Mouse (Mus musculus) liver, embryonic 12.5 days (tissue): ENCODE data around the gene Pigs. TPM values are rescaled to one million over a fixed set of nuclear protein-coding genes. Genes with fewer than 3 reads are reported as not detected.
A peak's percentile ranks its signal among the peaks of the same experiment; 100 is the strongest.

Experiments used
- ATAC-seq: fragments of 200-750 bp; cut with Nextera tagmentation; 2 replicates; pipeline ENCODE4 v1.8.0; 2017; ENCODE audit warnings: moderate number of reproducible peaks, mild to moderate bottlenecking, moderate library complexity
- H3K27ac ChIP-seq: fragments of 300-500 bp; sonication (generic); 2 replicates; pipeline ENCODE4 v1.5.1; 2016; ENCODE audit warnings: mild to moderate bottlenecking
- H3K27me3 ChIP-seq: fragments of 300-500 bp; sonication (generic); replicated peaks from 2 replicates; pipeline ENCODE4 v1.6.1; 2016; ENCODE audit warnings: mild to moderate bottlenecking, moderate library complexity
- H3K36me3 ChIP-seq: fragments of 300-500 bp; sonication (generic); 2 replicates; pipeline ENCODE4 v1.6.1; 2016; ENCODE audit warnings: mild to moderate bottlenecking, moderate library complexity
- H3K4me1 ChIP-seq: fragments of 300-500 bp; sonication (generic); 2 replicates; pipeline ENCODE4 v1.6.1; 2016
- H3K4me2 ChIP-seq: fragments of 300-500 bp; sonication (generic); 2 replicates; pipeline ENCODE4 v1.6.1; 2016; ENCODE audit warnings: mild to moderate bottlenecking, moderate library complexity
- H3K4me3 ChIP-seq: fragments of 300-500 bp; sonication (generic); 2 replicates; pipeline ENCODE4 v1.5.1; 2016; ENCODE audit warnings: mild to moderate bottlenecking, moderate library complexity
- H3K9ac ChIP-seq: fragments of 300-500 bp; sonication (generic); 2 replicates; pipeline ENCODE4 v1.6.1; 2016; ENCODE audit warnings: mild to moderate bottlenecking, moderate library complexity
- H3K9me3 ChIP-seq: fragments of 300-500 bp; sonication (generic); replicated peaks from 2 replicates; pipeline ENCODE4 v1.6.1; 2016; ENCODE audit warnings: mild to moderate bottlenecking, moderate library complexity
- WGBS: fragments of 180-500 bp; shearing (Covaris S2); methylation state at CpG from one replicate; pipeline ENCODE4 v1.1.7; 2016; ENCODE audit not compliant: insufficient replicate concordance; 5-methylcytosine and 5-hydroxymethylcytosine counted together
- polyA plus RNA-seq: library from polyadenylated mRNA; unstranded; fragments of >200 nt; fragmentation: Nextera tagmentation; extraction: Ambion mirVana; gene quantifications from 2 replicates; pipeline ENCODE4 v1.2.1, GENCODE M21; 2016

Gene Pigs
- polyA plus RNA-seq, 1 experiment from 2014 or later = 42.6 TPM

DNA sequence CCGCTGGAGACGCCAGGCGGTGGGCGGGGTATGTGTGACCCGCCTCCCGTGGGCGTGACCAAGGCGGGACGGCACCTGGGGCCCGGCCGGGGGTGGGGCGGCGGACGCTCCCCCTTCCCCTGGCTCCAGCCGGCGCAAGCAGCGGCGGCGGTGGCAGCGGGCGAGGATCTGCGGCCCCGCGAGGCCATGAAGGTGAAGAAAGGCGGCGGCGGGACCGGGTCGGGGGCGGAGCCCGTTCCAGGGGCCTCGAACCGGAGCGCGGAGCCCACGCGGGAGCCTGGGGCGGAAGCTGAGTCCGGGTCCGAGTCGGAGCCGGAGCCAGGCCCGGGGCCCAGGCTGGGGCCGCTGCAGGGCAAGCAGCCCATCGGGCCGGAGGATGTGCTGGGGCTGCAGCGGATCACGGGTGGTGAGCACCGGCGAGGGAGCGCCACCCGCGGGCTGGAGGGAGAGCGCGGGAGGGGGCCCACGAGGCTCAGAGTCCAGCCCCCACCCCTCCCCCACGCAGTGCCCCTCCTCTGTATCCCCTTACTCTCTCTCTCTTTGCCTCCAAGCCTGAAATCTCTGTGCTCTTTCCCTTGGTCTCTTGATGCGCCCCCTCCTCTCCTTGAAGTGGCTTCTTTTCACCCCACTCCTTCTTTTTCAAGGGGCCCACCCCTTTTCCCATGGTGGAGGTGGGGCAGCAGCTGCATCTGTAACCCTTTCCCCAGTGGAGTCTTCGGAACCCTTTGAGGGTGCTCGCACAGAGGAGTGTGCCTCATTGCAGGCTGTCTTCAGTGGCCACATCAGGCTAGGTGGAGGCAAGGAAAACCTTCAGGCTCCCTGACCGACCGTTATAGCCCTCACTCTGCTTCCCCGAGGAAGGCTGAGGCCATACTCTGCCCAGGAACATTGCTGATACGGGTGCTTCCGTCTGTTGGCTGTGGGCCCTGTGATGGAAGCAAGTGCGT lies 15.4 kb downstream of the Pigs start, which contains the start of gene Unc119:
Gene Unc119 (plus strand): TSS at position 102 of the 947 bp plus-strand sequence.
- peak within 1 kb of the TSS; percentile 98 for H3K4me2 ChIP-seq
- H3K9me3 ChIP-seq = no peaks in the 10 kb centered on the region
- WGBS = under 1% methylated on average over 65 of the region's 66 CpGs
- peaks cover 55% of the 10 kb centered on the region for H3K4me1 ChIP-seq
- H3K36me3 ChIP-seq = peaks cover 44% of the 10 kb centered on the region
- ATAC-seq = peak; percentile 67
- H3K27ac ChIP-seq = peak within 1 kb of the TSS; percentile 95
- H3K4me3 ChIP-seq = peak within 1 kb of the TSS; percentile 69
- H3K27me3 ChIP-seq = no peaks in the 10 kb centered on the region
- H3K9ac ChIP-seq = peak within 1 kb of the TSS; percentile 86

DNA sequence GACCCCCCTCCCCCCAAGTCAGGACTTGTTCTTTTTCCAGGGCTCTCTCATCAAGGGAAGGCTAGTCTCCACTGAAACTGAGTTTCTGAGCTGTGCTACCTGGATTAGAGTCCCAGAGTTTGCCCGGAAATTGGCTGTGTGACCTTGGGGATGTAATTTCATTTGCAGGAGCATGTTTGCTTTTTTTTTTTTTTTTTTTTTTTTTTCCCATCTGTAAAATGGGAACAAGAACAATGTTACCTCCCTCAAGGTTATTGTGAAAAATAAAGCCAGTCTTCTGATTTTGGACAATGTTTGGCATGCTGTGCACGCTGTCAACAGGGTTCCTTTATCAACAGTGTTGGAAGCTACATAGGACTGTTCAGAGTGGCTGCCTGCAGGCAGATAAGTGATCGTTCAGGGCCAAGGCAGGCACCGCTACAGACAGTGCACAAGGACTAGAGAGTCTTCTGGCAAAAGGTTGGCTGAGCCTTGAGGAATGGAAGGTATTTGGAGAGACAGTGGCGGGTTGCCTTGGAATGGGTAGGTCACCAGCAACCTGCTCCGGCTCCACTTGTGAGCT lies 16.2 kb downstream of the Pigs start:
- Histone ChIP-seq H3K9ac (peak overlapping the region; percentile 86), H3K4me1 (peaks cover 57% of the 10 kb centered on the region), H3K4me2 (peak overlapping the region; percentile 98), H3K27me3 (no peaks in the 10 kb centered on the region), H3K36me3 (peaks cover 41% of the 10 kb centered on the region), H3K27ac (peak overlapping the region; percentile 95), H3K4me3 (peak overlapping the region; percentile 69), H3K9me3 (no peaks in the 10 kb centered on the region)
- peak; percentile 90 for ATAC-seq
- WGBS = 29% methylated on average over 6 of the region's 6 CpGs

DNA sequence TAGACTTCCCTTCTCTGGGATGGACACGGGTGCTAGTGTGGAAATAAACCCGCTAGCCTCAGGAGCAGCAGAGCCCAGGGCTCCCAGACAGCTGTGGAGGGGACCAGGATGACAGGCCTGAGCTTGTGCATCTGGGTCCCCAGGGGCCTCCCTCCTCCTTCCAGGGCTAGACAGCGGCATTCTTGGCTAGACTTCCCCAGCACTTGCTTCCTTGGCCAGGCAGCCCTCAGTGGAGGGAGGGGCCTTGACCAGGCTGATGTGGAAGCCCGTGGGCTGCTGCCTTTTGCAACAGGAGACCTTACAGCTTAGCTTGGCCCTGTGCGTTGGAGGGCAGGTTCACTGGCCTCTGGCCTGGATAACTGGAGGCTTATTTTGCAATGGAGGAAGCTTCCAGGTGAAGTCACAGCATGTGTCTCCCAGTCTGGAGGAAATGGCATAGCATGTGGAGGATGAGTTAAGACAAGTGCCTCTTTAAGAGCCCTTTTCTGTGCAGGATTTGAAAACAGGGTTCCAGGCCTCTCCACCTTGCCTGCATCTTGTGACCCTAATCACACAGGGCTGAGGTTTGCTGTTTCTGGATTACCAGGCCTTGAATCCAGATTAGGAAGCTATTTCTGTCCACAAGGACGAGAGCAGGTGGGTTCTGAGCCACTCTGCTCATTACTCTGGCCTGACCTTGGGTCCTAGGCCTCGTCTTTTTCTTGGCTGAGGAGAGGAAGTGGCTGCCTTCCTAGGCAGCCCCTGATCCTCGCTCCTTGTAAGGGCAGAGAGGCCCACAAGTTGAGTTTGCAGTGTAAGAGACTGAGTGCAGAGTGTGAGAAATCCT lies 16.9 kb downstream of the Pigs start:
- Histone ChIP-seq H3K27ac (peak overlapping the region; percentile 95), H3K27me3 (no peaks in the 10 kb centered on the region), H3K9me3 (no peaks in the 10 kb centered on the region), H3K4me1 (peaks cover 64% of the 10 kb centered on the region), H3K9ac (peak overlapping the region; percentile 86), H3K4me3 (peak overlapping the region; percentile 69), H3K4me2 (peak overlapping the region; percentile 98), H3K36me3 (peaks cover 34% of the 10 kb centered on the region)
- ATAC-seq = peak; percentile 40; the same call in 1 of the 2 replicates
- 19% methylated on average over 8 of the region's 8 CpGs for WGBS

DNA sequence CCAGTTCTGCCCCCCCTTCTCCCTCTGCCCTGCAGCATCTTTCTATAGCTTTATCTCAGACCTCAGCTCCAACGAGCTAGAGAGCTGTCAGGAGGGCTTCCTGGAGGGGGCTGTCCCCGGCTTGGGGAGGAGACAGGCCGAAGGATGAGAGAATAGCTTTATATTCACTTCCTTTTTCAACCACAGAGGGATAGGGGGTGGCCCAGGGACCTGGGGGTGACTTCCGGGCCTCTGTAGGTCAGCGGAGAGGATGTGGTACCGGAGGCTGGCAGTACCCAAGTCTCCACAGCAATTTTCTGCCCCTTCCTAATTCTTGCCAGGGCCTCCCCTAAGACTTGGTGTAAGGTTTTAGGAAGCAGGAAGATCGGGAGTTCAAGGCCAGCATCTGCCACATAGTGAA lies 17.6 kb downstream of the Pigs start:
- 17% methylated on average over 7 of the region's 7 CpGs for WGBS
- H3K4me1 ChIP-seq = peaks cover 69% of the 10 kb centered on the region
- H3K27ac ChIP-seq = peak overlapping the region; percentile 95
- H3K27me3 ChIP-seq = no peaks in the 10 kb centered on the region
- ATAC-seq = no peak
- H3K4me2 ChIP-seq = peak overlapping the region; percentile 98
- H3K9me3 ChIP-seq = no peaks in the 10 kb centered on the region
- H3K4me3 ChIP-seq = peak overlapping the region; percentile 69; the same call in 1 of the 2 replicates
- peaks cover 28% of the 10 kb centered on the region for H3K36me3 ChIP-seq
- H3K9ac ChIP-seq = peak overlapping the region; percentile 86

DNA sequence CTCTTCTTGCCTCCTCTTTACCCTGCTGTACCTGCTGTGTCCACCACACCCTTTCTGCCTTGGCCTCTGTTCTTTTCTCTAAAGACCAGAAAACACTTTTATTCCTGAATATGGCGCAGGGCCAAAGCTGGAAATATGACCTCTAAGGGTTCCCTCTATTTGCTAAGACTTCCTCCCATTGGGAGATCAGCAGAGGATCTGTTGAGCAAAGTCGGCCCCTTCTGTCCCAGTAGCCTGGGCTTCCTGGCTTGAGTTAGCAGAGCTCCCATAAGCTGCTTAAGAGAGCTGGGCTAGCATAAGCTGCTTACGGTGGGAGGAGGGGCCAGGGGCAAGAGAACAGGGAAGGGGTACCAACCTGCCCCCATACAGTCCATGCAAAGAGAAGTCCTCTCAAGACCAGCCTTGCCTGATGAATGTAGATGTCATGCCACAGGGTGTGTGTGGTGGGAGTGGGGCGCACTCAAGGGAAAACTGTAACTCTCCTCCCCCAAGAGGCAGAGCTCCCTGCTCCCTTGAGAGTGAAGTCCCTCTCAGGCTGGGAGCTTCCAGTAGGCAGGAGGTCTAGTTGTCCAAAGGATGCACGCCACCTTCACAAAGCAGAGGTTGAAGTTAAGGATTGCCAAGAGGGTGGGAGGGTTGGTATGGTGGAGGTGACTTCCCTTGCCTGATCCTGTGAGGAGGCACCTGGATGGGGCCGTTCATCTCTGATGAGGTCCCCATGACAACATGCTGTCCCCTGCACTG lies 18.3 kb downstream of the Pigs start:
- peaks cover 21% of the 10 kb centered on the region for H3K36me3 ChIP-seq
- no peak for ATAC-seq
- peak overlapping the region; percentile 14; the same call in 1 of the 2 replicates for H3K4me3 ChIP-seq
- peak overlapping the region; percentile 41; the same call in 1 of the 2 replicates for H3K9ac ChIP-seq
- H3K4me2 ChIP-seq = peak overlapping the region; percentile 98
- no peaks in the 10 kb centered on the region for H3K27me3 ChIP-seq
- no peaks in the 10 kb centered on the region for H3K9me3 ChIP-seq
- H3K27ac ChIP-seq = peak overlapping the region; percentile 95
- peaks cover 69% of the 10 kb centered on the region for H3K4me1 ChIP-seq
- 69% methylated on average over 6 of the region's 6 CpGs for WGBS

DNA sequence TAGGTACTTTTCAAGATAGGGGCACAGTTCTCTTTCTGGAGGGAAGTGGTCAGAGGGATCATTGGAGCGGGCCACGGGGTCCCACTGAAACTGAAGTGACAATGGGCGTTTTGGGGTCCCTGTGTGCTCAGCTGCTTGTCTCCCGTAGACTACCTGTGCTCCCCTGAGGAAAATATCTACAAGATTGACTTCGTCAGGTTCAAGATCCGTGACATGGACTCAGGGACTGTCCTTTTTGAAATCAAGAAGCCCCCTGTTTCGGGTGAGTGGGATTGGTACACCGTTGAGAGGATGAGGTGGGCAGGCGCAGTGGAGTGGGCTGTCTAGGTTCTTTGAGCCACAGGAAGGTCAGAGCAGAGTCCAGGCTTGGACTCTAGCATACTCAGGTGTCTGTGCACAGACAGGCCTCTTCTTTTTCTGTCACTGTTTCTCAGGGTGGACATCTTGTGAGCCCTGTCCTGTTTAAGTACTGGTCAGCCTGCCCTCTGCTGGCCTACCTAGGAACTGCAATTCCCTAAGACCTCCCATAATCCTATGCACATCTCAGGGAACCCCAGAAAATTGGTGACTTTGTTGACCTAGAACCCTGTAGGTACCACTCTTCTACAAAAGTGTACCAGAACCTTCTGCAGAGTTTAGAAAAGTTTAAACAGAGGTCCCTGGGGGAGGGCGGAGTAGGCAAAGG lies 19.0 kb downstream of the Pigs start:
- Histone ChIP-seq H3K4me3 (no peak overlapping the region), H3K27ac (0 out of 2 replicates have a peak overlapping the region, but pooled peaks have one; percentile 95), H3K4me1 (peaks cover 69% of the 10 kb centered on the region), H3K9me3 (no peaks in the 10 kb centered on the region), H3K9ac (no peak overlapping the region), H3K4me2 (0 out of 2 replicates have a peak overlapping the region, but pooled peaks have one; percentile 98), H3K36me3 (peaks cover 18% of the 10 kb centered on the region), H3K27me3 (no peaks in the 10 kb centered on the region)
- WGBS = 84% methylated on average over 10 of the region's 10 CpGs
- no peak for ATAC-seq

DNA sequence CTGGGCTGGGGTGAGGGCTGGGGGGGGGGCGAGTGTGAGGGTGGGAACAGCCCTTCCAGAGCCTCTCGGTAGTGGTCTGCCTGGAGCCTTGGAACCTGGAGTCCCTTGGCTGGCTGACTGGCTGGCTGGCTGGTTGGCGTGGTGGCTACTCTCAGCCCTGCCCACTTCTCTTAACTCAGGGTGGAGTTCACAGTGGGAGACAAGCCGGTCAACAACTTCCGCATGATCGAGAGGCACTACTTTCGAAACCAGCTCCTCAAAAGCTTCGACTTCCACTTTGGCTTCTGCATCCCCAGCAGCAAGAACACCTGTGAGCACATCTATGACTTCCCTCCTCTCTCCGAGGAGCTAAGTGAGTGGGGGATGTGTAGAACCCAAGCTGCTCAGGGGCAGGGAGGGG lies 19.7 kb downstream of the Pigs start:
- Histone ChIP-seq H3K4me1 (peaks cover 65% of the 10 kb centered on the region), H3K9me3 (no peaks in the 10 kb centered on the region), H3K27ac (no peak overlapping the region), H3K9ac (no peak overlapping the region), H3K4me3 (no peak overlapping the region), H3K27me3 (no peaks in the 10 kb centered on the region), H3K36me3 (peaks cover 18% of the 10 kb centered on the region), H3K4me2 (no peak overlapping the region)
- ATAC-seq = no peak
- WGBS = 56% methylated on average over 9 of the region's 9 CpGs

DNA sequence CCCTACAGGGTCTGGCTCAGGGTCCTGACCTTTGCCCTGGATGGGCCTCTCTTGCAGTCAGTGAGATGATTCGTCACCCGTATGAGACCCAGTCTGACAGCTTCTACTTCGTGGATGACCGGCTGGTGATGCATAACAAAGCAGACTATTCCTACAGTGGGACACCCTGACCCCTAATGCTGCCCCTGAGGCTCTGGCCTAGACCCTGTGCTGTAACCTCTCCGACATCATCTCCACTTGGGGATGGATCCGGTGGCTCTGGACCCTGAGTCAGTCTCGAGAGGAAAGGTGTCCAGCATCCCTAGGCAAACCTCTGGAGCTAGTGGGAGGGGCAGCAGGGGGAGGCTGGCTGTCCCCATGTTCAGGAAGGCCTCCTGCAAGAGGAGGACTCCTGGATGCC lies 20.3 kb downstream of the Pigs start:
- Histone ChIP-seq H3K27ac (no peak overlapping the region), H3K9ac (no peak overlapping the region), H3K4me1 (peaks cover 60% of the 10 kb centered on the region), H3K36me3 (peaks cover 18% of the 10 kb centered on the region), H3K4me2 (no peak overlapping the region), H3K4me3 (no peak overlapping the region), H3K27me3 (no peaks in the 10 kb centered on the region), H3K9me3 (no peaks in the 10 kb centered on the region)
- 62% methylated on average over 7 of the region's 7 CpGs for WGBS
- ATAC-seq = no peak

DNA sequence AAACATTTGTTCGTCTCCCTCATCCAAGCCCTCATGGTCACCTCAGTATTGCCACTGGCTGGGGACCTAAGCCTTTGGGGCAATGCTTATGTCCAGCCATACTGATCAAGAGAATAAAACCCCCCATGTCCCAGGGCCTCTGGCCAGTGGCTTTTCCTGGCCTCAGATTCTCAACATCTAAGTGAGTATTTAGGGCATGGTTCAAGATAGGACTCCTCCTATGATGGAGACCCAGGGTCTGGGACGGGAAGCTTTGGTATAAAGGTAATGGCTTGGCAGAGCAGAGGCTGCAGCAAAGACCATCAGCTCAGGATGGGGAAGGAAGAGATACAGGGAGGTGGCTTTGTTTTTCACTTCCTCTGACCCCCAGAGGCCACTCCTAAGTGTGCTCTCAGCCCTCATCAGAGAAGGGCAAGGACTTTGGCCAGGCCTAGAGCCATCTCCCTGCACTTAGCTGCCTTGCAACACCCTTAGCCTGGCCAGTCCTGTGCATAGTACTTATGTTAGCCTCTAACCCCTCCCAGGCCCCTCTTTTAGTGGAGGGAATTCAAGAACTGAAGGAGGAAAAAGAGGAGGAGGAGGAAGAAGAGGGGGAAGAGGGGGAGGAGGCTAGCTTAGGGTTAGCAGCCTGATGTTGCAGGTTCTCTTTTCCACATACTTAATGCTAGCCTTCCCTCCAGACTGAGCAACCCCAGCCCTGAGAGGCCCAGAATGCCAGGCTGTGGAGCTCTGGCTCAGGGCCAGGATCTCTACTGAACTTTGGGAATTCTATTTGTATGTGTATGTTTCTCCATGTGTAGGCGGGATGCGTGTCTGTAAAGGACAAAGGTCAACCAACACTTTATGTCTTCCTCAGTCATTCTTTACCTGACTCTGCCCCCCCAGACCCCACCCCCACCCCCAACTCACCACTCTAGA lies 21.5 kb downstream of the Pigs start:
- H3K27ac ChIP-seq = peak overlapping the region; percentile 51
- peaks cover 48% of the 10 kb centered on the region for H3K4me1 ChIP-seq
- H3K4me2 ChIP-seq = no peak overlapping the region
- no peaks in the 10 kb centered on the region for H3K9me3 ChIP-seq
- WGBS = 73% methylated on average over 4 of the region's 4 CpGs
- ATAC-seq = no peak
- H3K4me3 ChIP-seq = no peak overlapping the region
- H3K9ac ChIP-seq = no peak overlapping the region
- H3K27me3 ChIP-seq = no peaks in the 10 kb centered on the region
- H3K36me3 ChIP-seq = peaks cover 18% of the 10 kb centered on the region

DNA sequence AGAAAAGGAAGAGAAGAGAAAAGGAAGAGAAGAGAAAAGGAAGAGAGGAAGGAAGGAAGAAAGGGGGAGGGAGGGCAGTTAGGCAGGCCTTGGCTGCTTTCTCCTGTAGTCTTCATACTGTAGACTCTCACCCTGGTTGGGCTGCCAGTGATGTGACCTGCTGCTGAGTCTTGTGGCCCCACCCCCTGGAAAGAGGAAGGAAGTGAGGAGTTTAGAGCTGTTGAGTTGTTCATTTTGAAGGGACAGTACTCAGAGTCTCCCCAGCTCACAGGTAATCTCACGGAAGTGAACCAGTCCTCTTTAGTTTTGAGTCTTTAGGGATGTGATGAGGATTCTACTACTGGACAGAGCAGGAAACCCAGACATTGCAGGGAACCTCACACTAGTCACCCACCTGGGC lies 24.9 kb downstream of the Pigs start:
- Histone ChIP-seq H3K27me3 (no peaks in the 10 kb centered on the region; the same call in 1 of the 2 replicates), H3K4me1 (peaks cover 20% of the 10 kb centered on the region), H3K36me3 (peaks cover 11% of the 10 kb centered on the region), H3K4me2 (no peak overlapping the region), H3K27ac (no peak overlapping the region), H3K4me3 (no peak overlapping the region), H3K9ac (no peak overlapping the region), H3K9me3 (no peaks in the 10 kb centered on the region)
- ATAC-seq = no peak
- WGBS = 50% methylated on average over 1 of the region's 1 CpGs
